Mouse (Mus musculus) gastrocnemius, postnatal 25 days (tissue): ENCODE data around the gene Ell2. TPM values are rescaled to one million over a fixed set of nuclear protein-coding genes. Genes with fewer than 3 reads are reported as not detected.
"Not testable (repeated sequence)": the region's sequence is repeated elsewhere in the genome, so short reads cannot be mapped to it uniquely, and the experiment has no call there.

Experiments
- DNase-seq: peaks from one replicate; pipeline ENCODE4 v3.0.0; 2022
- long read RNA-seq, 2 experiments: library from polyadenylated mRNA; stranded (forward); transcript quantifications; one replicate each; pipeline ENCODE4 v2.0.0; 2021
- total RNA-seq, 2 experiments: library from RNA; stranded (reverse); gene quantifications; 1 replicate in 1 of 2; 2 replicates in 1 of 2; pipeline ENCODE4 v1.2.3; 2021

Ell2 gene
- 10 to 100 TPM; 21.9 to 31.8 TPM for total RNA-seq
- long read RNA-seq, experiment 1, full-length matches to known transcripts = 2 of 7 reads
- long read RNA-seq, experiment 1, partial matches to known transcripts = 1 of 7 reads
- long read RNA-seq, experiment 1, other reads (novel, unspliced or antisense) = 4 of 7 reads
- long read RNA-seq, experiment 2, full-length matches to known transcripts = 3 of 10 reads
- long read RNA-seq, experiment 2, partial matches to known transcripts = 0 of 10 reads
- long read RNA-seq, experiment 2, other reads (novel, unspliced or antisense) = 7 of 10 reads

DNA sequence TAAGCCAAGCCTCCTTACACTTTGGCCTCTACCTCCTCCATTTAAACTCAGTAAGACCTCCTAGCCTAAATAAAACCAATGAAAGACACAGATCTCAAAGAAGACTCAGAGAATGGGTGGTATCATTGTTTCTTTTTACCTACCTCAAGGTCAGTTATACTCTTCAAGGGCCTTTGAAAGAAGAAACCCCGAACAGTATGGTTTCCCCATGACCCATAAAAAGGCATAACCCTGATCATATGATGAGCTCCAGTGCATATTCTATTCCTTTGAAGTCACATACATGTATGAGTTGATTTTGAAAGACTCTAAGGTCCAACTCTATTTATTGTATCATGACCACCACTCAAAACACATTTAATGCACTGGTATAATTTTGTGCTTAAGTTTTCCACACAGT lies at the start of gene Ell2:
Gene Ell2, plus strand, starts transcription at position 301 of the 400 bp plus-strand sequence.
- DNase-seq = no peak

DNA sequence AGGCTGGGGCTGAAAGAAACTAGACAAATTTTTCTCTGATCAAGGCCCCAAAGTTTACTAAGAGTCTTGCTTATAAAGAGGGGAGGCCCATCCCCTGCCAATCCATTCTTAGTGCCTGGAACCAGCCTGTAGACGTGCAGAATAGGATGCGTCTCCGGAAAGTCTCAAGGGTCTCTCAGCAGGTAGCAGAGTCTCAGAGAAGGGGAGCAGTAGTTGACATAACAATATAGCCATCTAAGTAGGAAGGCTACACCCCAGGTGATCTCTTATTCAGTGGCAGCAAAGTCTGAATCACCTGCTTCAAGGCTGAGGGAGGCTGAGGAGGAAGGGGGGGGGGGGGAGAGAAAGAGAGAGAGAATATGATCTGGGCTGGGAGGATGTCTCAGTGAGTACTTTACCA lies 21.1 kb upstream of the Ell2 start:
- no peak for DNase-seq

DNA sequence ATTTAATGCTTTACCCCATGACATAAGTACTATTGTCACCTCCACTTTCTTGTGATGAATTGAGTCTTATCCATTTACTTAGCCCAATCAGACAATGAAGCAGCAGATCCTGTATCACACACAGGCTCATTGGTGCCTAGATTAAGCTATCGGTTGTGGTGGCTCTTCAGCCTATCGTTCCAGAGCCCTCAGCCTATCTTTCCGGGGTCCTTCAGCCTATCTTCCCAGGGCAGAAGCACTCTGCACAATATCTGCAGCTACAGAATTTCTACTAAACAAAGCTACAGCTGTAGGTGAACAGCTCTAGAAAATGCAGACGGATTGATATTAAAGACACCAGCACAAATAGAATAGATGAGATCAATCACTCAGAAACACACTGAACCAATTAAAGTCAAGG lies 19.6 kb upstream of the Ell2 start:
- DNase-seq = no peak

DNA sequence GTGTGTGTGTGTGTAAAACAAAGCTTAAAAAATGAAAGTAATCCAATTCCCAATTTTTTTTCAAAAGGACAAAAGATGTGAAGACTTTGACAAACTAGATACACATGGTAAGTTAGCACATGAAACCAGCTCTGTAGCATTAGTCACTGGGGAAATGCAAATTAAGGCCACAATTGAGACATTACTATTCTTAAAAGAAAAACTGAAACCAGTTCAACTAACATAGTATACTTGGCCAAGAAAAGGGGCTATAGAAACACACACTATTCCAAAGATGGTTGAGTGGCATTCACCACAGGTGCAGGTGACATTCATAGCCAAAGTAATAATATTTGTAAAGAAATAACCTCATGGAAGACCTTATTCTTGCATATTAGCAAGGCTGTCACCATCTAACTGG lies 14.9 kb upstream of the Ell2 start:
- DNase-seq = no peak

DNA sequence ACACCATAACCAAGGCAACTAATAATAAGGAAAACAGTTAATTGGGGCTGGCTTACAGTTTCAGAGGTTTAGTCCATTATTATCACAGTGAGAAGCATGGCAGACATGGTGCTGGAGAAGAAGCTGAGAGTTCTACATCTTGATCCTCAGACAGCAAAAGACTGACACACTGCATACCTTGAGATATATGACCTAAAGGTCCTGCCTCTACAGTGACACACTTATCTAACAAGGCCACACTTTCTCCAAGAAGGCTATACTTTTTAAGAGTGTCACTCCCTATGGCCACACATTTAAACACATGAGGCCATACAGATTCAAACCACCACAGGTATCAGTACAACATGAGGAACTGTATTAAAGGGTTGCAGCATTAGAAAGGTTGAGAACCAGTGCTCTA lies 13.5 kb upstream of the Ell2 start:
- DNase-seq = no peak

DNA sequence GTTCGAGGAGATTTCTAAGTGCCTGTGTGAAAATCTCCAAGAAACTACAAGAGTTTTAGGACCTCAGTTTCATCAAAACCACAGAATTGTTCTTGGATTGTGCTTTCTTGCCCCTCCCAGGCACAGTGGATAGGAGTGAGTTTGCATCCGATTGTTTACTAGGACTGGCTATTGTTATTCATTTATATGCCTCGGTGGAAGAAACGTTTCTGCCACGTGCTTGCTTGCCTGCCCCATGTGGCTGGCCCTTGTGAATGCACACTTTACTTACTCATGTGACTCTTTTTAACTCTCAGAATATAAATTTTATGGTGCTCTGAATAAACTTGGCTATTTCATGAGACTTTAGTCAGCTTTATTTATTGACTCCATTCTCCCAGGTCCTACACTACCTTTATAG lies 3.7 kb upstream of the Ell2 start:
- no peak for DNase-seq

DNA sequence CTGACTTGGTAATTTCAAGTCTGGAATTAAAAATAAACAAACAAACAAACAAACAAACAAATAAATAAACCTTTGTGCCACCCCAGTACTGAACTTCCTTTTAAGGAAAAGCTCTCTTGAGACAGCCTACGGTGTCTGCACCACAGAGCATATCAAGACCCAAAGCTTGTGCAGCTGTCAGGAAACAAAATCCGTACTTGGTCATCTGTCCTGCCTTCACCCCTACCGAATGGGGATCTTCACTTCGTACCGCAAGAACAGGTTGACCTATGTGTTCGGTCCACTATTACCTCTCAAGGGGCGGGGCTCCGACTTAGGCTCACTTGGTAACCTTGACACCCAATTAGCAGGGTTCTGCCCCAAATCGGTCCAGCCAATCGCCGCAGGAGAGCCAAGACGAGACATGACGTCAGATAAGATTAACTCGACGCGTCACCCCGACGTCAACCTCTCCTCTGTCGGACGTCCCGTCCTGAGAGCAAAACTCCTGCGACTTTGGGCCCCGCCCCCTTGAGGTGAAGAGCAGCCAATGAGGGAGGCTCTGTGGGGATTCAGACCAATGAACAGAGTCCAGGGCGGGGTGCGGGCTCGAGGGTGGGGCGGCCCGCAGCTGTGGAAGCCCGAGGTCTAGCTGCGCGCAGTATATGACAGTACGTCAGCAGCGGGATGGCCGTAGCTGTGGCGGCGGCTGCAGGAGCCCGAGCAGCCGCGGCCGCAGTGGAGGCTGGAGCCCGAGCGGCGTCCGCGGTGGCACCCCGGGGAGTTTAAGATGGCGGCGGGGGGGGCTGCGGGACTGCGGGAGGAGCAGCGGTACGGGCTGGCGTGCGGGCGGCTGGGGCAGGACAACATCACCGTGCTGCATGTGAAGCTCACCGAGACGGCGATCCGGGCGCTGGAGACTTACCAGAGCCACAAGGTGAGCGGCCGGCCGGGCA lies 592 bp downstream of the Ell2 start:
- peak; percentile 93 for DNase-seq

DNA sequence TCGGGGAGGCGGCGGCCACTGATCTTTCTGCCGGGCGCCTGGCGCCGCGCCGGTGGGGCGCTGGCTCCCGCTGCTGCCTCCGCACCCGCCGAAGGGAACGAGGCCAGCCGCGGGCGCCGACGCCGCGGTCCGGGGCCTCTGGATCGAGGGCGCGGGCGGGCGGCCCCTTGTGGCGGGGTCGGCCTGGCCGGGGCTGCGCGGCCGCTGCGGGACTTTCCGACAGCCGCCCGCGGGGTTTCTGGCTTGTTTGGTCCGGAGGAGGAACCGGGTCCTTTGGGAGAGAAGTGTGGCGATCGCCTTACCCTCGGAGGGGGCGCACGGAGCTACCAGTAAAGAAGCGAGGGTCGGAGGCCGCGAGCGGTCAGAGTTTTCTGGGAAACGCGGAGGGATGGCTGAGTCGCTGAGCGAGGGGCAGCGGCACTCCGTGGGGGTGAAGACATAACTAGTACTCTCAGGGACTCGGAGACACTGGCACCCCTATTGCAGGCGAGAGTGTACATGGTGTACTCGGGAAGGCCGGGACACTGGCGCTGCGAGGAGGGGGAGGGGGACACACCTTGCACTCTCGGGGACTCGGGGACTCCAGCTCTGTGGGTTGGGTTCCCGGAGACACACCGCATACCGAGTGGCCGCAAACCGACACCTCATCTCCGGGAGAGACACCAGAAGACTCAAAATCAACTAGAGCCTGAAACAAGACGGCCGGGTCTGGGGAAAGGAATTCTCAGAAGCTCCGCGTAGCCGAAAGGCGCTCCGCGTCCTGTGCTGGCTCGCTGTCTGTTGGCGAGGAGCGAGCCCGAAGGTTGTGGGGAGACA lies 1.5 kb downstream of the Ell2 start:
- peak; percentile 79 for DNase-seq

DNA sequence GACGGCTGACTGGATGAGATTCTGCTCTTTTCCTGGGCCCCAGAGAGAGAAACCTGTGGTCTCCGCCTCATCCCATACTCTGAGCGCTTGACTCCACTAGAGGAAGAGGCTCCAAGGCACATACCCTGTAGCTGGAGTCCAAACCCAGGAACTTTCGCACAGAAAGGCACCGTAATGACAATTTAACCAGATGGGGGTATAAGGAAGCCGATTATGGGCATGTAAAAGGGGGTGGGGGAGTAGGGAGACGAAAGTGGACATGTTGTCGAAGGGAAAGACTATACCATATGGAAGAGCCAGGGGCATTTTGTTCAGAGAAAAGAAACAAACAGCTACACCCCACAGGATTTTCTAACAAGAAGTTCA lies 2.1 kb downstream of the Ell2 start:
- no peak for DNase-seq

DNA sequence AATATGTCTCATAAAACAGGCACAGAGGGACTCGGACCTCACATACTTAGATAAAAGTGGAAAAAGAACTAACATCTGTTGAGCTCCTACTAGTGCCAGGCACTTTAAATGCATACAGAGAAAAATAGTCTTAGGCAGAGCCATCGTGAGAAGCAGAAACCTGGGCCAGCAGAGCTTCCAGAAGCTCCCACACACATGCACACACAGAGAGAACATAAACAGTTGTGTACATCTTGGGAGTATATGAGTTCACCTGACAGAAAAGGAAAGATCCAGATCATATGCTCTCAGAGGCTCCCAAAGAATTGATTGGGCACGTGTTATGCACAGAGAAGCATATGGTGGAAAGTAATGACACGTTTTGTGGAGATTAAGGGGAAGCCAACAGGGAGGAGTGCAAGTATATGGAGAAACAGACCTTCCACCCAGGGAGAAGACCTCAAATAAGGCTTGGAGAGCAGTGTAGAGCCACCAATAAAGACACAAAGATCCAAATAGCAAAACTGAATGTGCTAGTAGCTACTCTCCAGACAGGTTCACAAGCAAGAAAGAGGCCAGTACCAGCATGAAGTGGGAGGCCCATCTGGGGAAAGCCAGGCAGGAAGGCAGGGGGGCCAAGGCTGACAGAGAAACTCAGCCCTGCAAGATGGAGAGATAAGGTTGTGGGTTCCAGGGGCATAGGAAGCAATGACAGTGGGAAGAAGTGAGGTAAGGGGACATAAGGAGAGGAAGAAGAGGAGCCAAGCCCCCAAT lies 2.6 kb downstream of the Ell2 start:
- no peak for DNase-seq

DNA sequence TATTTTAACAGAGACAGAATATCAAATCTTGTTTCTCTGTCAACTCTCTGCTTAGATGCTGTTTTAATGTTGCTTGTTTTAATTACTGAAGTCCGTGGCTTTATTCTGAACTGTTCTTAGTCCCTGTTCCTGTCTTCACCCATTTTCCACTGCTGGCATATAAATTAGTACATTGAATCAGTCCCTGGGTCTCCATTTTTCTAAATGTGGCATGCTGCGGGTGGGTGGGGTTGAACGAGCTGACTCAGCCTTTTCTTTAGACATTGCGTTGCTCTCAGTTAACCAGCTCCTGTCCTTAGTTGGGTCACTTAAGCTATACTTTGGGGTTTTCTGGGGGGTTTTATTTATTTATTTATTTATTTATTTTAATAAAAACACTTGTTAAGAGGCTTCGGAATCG lies 3.6 kb downstream of the Ell2 start:
- DNase-seq = no peak

DNA sequence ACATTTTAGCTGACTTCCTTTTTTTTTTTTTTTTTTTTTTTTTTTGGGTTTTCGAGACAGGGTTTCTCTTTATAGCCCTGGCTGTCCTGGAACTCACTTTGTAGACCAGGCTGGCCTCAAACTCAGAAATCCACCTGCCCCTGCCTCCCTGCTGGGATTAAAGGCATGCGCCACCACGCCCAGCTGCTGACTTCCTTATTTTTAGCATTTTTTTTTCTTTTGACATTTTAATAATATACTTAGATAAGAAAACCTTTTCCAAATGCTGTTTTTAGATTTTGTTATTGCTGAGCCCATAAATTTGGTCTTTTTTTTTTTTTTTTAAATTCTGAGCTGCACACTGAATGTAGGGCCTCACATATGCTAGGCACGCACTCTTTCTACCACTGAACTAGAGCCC lies 5.0 kb downstream of the Ell2 start:
- not testable (repeated sequence) for DNase-seq

DNA sequence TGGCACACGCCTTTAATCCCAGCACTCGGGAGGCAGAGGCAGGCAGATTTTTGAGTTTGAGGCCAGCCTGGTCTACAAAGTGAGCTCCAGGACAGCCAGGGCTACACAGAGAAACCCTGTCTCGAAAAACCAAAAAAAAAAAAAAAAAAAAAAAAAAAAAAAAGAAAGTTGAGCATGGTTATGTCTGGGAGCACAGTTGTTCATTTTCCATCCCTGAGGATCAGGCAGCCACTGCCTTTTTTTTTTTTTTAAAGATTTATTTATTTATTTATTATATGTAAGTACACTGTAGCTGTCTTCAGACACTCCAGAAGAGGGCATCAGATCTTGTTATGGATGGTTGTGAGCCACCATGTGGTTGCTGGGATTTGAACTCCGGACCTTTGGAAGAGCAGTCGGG lies 6.0 kb downstream of the Ell2 start:
- not testable (repeated sequence) for DNase-seq

DNA sequence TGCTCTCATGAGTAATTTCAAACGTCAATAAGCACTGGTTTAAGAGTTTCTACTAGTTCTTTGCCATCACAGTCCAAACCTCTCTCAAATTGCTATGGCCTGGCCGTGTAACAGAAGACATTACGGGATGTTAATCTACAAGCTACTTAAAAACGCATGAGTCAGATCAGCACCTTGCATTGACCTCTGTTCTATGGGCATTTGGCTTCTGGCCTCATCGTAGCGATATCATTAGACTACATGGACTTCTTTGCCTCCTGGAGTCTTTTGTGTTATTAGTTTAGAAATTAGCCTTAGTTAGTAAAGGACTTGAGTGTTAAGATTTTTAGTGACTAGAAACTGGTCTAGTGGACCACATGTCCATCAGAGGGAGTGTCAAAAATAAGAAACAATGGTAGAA lies 7.8 kb downstream of the Ell2 start:
- no peak for DNase-seq

DNA sequence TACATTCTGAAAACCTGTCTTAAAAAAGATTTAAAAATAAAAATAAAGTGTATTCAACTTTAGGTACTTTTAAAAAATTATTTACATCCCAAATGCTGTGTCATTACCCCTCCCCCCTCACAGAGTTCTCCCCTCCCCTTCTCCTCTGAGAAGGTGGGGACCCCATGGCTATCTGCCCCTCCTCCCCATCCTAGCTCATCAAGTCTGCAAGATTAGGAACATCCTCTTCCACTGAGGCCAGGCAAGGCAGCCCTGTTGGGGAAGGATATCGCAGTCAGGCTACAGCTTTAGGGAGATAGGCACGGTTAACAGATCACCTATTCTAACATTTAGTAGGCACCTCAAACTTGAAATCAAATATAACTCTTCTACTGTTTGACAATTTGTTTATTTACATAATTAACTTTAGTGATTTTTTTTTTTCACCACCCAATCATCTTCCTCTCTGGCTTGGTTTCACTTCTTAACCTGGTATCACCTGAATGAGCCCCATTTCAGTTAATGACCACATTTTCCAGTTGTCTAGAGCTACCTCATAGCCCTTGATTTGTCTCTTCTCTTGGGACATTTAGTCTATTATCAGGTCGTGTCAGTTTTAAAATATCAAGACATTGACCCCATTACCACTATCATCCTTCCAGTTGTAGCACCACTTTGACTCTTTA lies 11.2 kb downstream of the Ell2 start:
- DNase-seq = no peak

DNA sequence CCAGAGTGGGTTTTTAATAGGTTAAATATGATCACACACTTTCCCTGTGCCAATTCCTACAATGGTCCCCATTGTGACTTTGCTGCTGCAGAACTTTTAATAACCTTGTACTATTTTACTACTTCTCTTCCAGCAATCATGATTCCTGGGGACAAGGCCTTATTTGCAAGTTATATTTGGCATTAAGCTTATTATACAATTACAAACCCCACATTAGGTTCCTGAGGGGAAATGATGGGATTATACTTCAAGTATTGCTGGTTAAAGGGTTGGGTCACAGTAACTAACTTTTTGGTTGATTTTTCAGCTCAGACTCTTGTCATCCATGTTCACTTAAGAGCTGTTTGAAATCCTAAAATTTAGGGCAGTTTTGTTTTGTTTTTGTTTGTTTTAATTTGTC lies 11.8 kb downstream of the Ell2 start:
- no peak for DNase-seq

DNA sequence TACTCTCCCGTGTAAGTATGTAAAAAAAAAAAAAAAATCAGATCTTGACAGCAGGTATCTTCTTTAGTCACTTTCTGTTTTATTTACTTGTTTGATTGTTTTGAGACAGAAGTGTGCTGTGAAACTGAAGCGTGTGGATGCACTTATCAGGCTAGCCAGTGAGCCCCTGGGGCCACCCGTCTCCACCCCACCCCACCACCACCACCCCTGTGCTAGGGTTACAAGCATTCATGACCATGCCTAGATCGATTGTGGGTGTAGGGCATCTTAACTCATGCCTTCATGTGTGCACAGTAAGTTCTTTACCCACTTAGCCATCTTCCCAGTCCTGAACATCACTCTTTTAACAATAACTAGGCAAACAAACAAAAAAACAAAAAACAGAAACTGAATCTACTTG lies 13.1 kb downstream of the Ell2 start:
- DNase-seq = no peak

DNA sequence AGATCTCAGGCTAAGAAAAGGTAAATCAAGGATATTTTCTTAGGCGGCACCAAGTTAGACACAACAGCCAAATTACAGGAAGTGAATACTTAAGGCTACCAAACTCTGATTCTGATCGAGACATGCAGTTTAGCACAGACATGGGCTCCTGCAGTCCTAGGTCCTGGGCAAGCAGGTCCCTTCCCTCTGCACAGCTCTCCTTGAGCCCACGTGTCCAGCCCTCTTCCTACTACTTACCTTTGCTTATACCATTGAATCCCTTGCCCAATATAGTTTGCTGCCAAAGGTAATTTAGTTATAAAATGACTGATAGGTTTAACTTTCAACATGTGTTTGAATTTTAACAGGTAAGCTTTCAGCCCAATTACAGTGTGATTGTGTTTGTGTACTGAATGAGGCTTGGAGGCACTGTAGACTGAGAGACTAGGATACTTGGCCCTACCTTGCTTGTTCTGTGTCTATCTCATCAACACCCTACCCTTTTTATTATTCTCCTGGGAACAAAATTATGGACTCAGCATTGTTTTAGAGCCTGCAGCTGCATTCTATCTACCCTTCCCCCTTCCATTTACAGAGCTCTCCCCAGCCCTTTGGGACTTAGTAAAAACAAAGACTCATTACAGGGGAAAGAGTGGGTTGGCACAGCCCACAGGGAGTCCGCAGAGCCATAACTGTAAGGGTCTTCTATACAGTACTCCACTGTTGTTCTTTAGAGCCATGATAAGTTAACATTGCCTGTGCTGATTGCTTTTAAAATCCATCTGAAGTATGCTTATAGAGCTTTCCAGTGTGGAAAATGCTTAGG lies 20.2 kb downstream of the Ell2 start:
- no peak for DNase-seq

DNA sequence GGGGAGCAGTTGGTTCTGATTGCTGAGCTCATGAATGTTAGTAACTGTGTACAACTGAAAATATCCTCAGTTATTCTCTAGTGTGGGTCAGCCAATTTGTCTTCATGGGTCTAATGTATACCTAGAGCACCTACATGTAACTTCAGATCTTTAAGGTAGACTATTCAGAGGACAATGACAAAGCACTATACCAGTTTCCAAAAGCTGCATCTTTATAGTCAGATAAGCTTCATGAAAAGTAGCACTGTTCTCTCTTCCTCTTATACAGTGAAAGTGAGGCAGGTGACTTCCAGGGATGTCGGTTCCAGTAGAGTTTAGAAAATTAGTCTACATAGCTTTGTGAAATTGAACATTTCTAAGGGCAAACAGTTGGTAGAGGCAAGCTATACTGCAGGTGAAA lies 21.4 kb downstream of the Ell2 start:
- DNase-seq = no peak

DNA sequence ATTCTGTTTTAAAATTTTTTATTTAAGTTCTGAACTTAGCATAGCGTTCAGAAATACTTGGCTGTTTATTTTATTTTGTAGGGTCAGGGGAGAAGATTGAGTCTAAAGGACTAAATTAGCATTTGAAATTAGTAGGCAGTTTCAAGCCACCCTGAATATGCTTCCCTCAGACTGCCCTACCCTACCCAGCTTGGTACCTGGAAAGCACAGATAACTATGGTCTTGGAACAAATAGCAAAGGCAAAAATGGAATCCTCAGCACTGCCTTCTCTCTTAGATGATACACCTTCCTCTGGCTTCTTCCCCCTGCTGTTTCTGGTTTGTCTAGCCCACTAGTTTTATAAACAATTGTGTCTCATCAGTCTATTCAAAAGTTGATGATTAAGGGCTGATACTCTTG lies 23.3 kb downstream of the Ell2 start:
- DNase-seq = no peak

DNA sequence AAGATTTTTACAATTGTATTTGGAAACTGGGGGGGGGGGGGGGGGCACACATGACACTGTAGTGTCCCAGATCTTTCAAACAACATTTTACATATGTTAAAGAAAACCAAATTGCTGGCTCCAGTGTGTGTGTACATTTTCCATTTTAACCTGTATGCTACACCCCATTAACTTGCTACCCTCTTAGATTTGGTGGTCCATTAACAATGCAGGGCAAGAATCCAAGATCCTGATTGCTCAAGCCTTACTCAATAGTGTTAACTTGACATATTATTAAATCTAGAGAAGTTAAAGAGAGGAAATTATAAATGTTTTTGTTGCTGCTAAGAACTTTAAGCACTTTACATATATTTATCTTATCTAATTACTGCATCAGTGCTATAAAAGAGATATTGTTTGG lies 24.2 kb downstream of the Ell2 start:
- no peak for DNase-seq
